Mouse (Mus musculus) megakaryocyte, embryonic 14.5 days (primary cell): ENCODE data around the gene Imp3. TPM values are rescaled to one million over a fixed set of nuclear protein-coding genes. Genes with fewer than 3 reads are reported as not detected.
A peak's percentile ranks its signal among the peaks of the same experiment; 100 is the strongest.

ENCODE experiments used
- H3K27me3 ChIP-seq: replicated peaks from 2 replicates; pipeline ENCODE3; 2012; ENCODE audit warnings: inconsistent platforms
- H3K36me3 ChIP-seq: replicated peaks from 2 replicates; pipeline ENCODE3; 2012; ENCODE audit warnings: low read length, inconsistent platforms, mixed read lengths
- H3K4me1 ChIP-seq: 2 replicates; pipeline ENCODE4 v1.6.1; 2012; ENCODE audit warnings: inconsistent platforms
- H3K4me3 ChIP-seq: replicated peaks from 2 replicates; pipeline ENCODE3; 2012; ENCODE audit warnings: moderate library complexity, mild to moderate bottlenecking, inconsistent platforms
- H3K9me3 ChIP-seq: 2 replicates; pipeline ENCODE4 v1.6.1; 2012; ENCODE audit warnings: inconsistent platforms
- FLI1 ChIP-seq: IDR thresholded peaks from 2 replicates; pipeline ENCODE4 v1.6.1; 2012; ENCODE audit warnings: low read length, inconsistent platforms, mixed read lengths
- GATA1 ChIP-seq: IDR thresholded peaks from 3 replicates; pipeline ENCODE4 v1.6.1; 2012; ENCODE audit warnings: mixed read lengths, low read length, inconsistent platforms, borderline replicate concordance
- polyA plus RNA-seq: library from polyadenylated mRNA; stranded (reverse); fragments of >175 nt; gene quantifications from 2 replicates; pipeline ENCODE4 v1.2.3, GENCODE M21; 2012; ENCODE audit warnings: low replicate concordance; ENCODE audit not compliant: insufficient read depth

Imp3 gene
- polyA plus RNA-seq, 1 experiment, result 42.0 TPM

- Histone ChIP-seq H3K27me3 (peaks cover 45% of the 10 kb centered on the region), H3K36me3 (peaks cover 12% of the 10 kb centered on the region), H3K4me1 (no peaks in the 10 kb centered on the region), H3K9me3 (peaks cover 6% of the 10 kb centered on the region), H3K4me3 (no peak overlapping the region)
- no peak for TF ChIP-seq FLI1
- no peak for TF ChIP-seq GATA1
Measured at GRCm38 (mm10) chr9:56917131-56917530, 20.1 kb upstream of the Imp3 start.

GRCm38 (mm10) chr9:56918466-56918865 is 18.8 kb upstream of the Imp3 start:
- Histone ChIP-seq H3K4me1 (peaks cover 1% of the 10 kb centered on the region; the same call in 1 of the 2 replicates), H3K36me3 (peaks cover 12% of the 10 kb centered on the region), H3K4me3 (no peak overlapping the region), H3K9me3 (peaks cover 6% of the 10 kb centered on the region), H3K27me3 (peaks cover 42% of the 10 kb centered on the region)
- TF ChIP-seq FLI1 (no peak), GATA1 (no peak)

- peaks cover 52% of the 10 kb centered on the region for H3K27me3 ChIP-seq
- TF ChIP-seq FLI1, result no peak
- TF ChIP-seq GATA1, result no peak
- H3K36me3 ChIP-seq, result peaks cover 18% of the 10 kb centered on the region
- H3K4me1 ChIP-seq, result peaks cover 38% of the 10 kb centered on the region
- no peak overlapping the region for H3K4me3 ChIP-seq
- peaks cover 6% of the 10 kb centered on the region for H3K9me3 ChIP-seq
Measured at GRCm38 (mm10) chr9:56922746-56923145, 14.5 kb upstream of the Imp3 start.

- Histone ChIP-seq H3K9me3 (peaks cover 6% of the 10 kb centered on the region), H3K36me3 (peaks cover 11% of the 10 kb centered on the region), H3K4me3 (no peak overlapping the region), H3K27me3 (peaks cover 51% of the 10 kb centered on the region), H3K4me1 (peaks cover 47% of the 10 kb centered on the region)
- TF ChIP-seq FLI1 (no peak), GATA1 (no peak)
Measured at GRCm38 (mm10) chr9:56923841-56924650, 13.2 kb upstream of the Imp3 start.

GRCm38 (mm10) chr9:56924651-56925027 is 12.6 kb upstream of the Imp3 start:
- peaks cover 11% of the 10 kb centered on the region for H3K36me3 ChIP-seq
- H3K4me3 ChIP-seq, result peak overlapping the region; percentile 31
- H3K4me1 ChIP-seq, result peaks cover 48% of the 10 kb centered on the region
- peaks cover 6% of the 10 kb centered on the region for H3K9me3 ChIP-seq
- TF ChIP-seq GATA1, result no peak
- no peak for TF ChIP-seq FLI1
- H3K27me3 ChIP-seq, result peaks cover 55% of the 10 kb centered on the region

GRCm38 (mm10) chr9:56925291-56926024 is 11.8 kb upstream of the Imp3 start:
- Histone ChIP-seq H3K9me3 (peaks cover 6% of the 10 kb centered on the region), H3K27me3 (peaks cover 63% of the 10 kb centered on the region), H3K4me3 (no peak overlapping the region), H3K4me1 (peaks cover 52% of the 10 kb centered on the region), H3K36me3 (peaks cover 11% of the 10 kb centered on the region)
- TF ChIP-seq FLI1 (no peak), GATA1 (no peak)

GRCm38 (mm10) chr9:56926025-56926360 is 11.3 kb upstream of the Imp3 start:
- no peak for TF ChIP-seq GATA1
- no peak for TF ChIP-seq FLI1

GRCm38 (mm10) chr9:56926387-56926786 is 10.9 kb upstream of the Imp3 start:
- no peak for TF ChIP-seq FLI1
- no peak for TF ChIP-seq GATA1
- no peak overlapping the region for H3K4me3 ChIP-seq
- H3K9me3 ChIP-seq, result peaks cover 6% of the 10 kb centered on the region
- peaks cover 70% of the 10 kb centered on the region for H3K27me3 ChIP-seq
- peaks cover 53% of the 10 kb centered on the region for H3K4me1 ChIP-seq
- peaks cover 11% of the 10 kb centered on the region for H3K36me3 ChIP-seq

More at GRCm38 (mm10) chr9:56926025-56926360, 11.3 kb upstream of the Imp3 start:
- peaks cover 53% of the 10 kb centered on the region for H3K4me1 ChIP-seq
- peaks cover 68% of the 10 kb centered on the region for H3K27me3 ChIP-seq
- H3K36me3 ChIP-seq, result peaks cover 11% of the 10 kb centered on the region
- no peak overlapping the region for H3K4me3 ChIP-seq
- H3K9me3 ChIP-seq, result peaks cover 6% of the 10 kb centered on the region

GRCm38 (mm10) chr9:56927191-56928012 is 9.9 kb upstream of the Imp3 start:
- Histone ChIP-seq H3K9me3 (no peaks in the 10 kb centered on the region), H3K4me1 (peaks cover 53% of the 10 kb centered on the region), H3K4me3 (peak overlapping the region; percentile 95), H3K27me3 (peaks cover 73% of the 10 kb centered on the region), H3K36me3 (peaks cover 5% of the 10 kb centered on the region)
- TF ChIP-seq FLI1, result no peak
- no peak for TF ChIP-seq GATA1
